Mouse (Mus musculus): Measurements from ENCODE around the gene Ipmk. TPM values are rescaled to one million over a fixed set of nuclear protein-coding genes. Genes with fewer than 3 reads are reported as not detected.

Gene Ipmk
- polyA plus RNA-seq, 1 experiment: 9.8 TPM

GRCm38 (mm10) chr10:71337733-71338132 is 9.8 kb upstream of the Ipmk start:
- peaks cover 11% of the 10 kb centered on the region; the same call in 1 of the 2 replicates for H3K36me3 ChIP-seq (ENCODE audit: control insufficient read depth, insufficient read depth, low read length)
- no peaks in the 10 kb centered on the region for H3K27me3 ChIP-seq (ENCODE audit: control insufficient read depth, insufficient read depth, low read length)
- DNase-seq: no peak
- TF ChIP-seq POLR2A (IDR thresholded peaks at IDR 0.05; ENCODE audit: control insufficient read depth, extremely low read depth, insufficient read depth, low read length, poor library complexity) (no peak), CTCF (IDR thresholded peaks at IDR 0.05; ENCODE audit: borderline replicate concordance, control insufficient read depth, extremely low read depth, insufficient read depth, low read length, poor library complexity) (no peak)
- no peak overlapping the region for H3K27ac ChIP-seq (ENCODE audit: control insufficient read depth, insufficient read depth, low read length)
- H3K4me3 ChIP-seq (ENCODE audit: control insufficient read depth, insufficient read depth, low read length): no peak overlapping the region
- 94% methylated on average over 2 of the region's 2 CpGs for WGBS
- H3K4me1 ChIP-seq (replicated peaks; ENCODE audit: control insufficient read depth, insufficient read depth, low read length): peaks cover 9% of the 10 kb centered on the region

GRCm38 (mm10) chr10:71338156-71338905 is 9.2 kb upstream of the Ipmk start:
- Histone ChIP-seq H3K36me3 (ENCODE audit: control insufficient read depth, insufficient read depth, low read length) (peaks cover 11% of the 10 kb centered on the region; the same call in 1 of the 2 replicates), H3K4me1 (replicated peaks; ENCODE audit: control insufficient read depth, insufficient read depth, low read length) (peaks cover 9% of the 10 kb centered on the region), H3K4me3 (ENCODE audit: control insufficient read depth, insufficient read depth, low read length) (no peak overlapping the region), H3K27me3 (ENCODE audit: control insufficient read depth, insufficient read depth, low read length) (no peaks in the 10 kb centered on the region), H3K27ac (ENCODE audit: control insufficient read depth, insufficient read depth, low read length) (no peak overlapping the region)
- TF ChIP-seq POLR2A (IDR thresholded peaks at IDR 0.05; ENCODE audit: control insufficient read depth, extremely low read depth, insufficient read depth, low read length, poor library complexity) (no peak), CTCF (IDR thresholded peaks at IDR 0.05; ENCODE audit: borderline replicate concordance, control insufficient read depth, extremely low read depth, insufficient read depth, low read length, poor library complexity) (no peak)
- DNase-seq: no peak
- WGBS: 80% methylated on average over 8 of the region's 8 CpGs

GRCm38 (mm10) chr10:71339463-71339862 is 8.1 kb upstream of the Ipmk start:
- Histone ChIP-seq H3K27me3 (ENCODE audit: control insufficient read depth, insufficient read depth, low read length) (no peaks in the 10 kb centered on the region), H3K36me3 (ENCODE audit: control insufficient read depth, insufficient read depth, low read length) (peaks cover 8% of the 10 kb centered on the region; the same call in 1 of the 2 replicates), H3K4me3 (ENCODE audit: control insufficient read depth, insufficient read depth, low read length) (no peak overlapping the region), H3K4me1 (replicated peaks; ENCODE audit: control insufficient read depth, insufficient read depth, low read length) (peaks cover 11% of the 10 kb centered on the region), H3K27ac (ENCODE audit: control insufficient read depth, insufficient read depth, low read length) (no peak overlapping the region)
- no peak for DNase-seq
- TF ChIP-seq POLR2A (IDR thresholded peaks at IDR 0.05; ENCODE audit: control insufficient read depth, extremely low read depth, insufficient read depth, low read length, poor library complexity) (no peak), CTCF (IDR thresholded peaks at IDR 0.05; ENCODE audit: borderline replicate concordance, control insufficient read depth, extremely low read depth, insufficient read depth, low read length, poor library complexity) (no peak)
- WGBS: 21% methylated on average over 4 of the region's 4 CpGs

GRCm38 (mm10) chr10:71340195-71340594 is 7.4 kb upstream of the Ipmk start:
- peaks cover 7% of the 10 kb centered on the region; the same call in 1 of the 2 replicates for H3K36me3 ChIP-seq (ENCODE audit: control insufficient read depth, insufficient read depth, low read length)
- 80% methylated on average over 2 of the region's 2 CpGs for WGBS

GRCm38 (mm10) chr10:71341290-71341689 is 6.3 kb upstream of the Ipmk start:
- 96% methylated on average over 9 of the region's 9 CpGs for WGBS
- TF ChIP-seq POLR2A (IDR thresholded peaks at IDR 0.05; ENCODE audit: control insufficient read depth, extremely low read depth, insufficient read depth, low read length, poor library complexity) (no peak), CTCF (IDR thresholded peaks at IDR 0.05; ENCODE audit: borderline replicate concordance, control insufficient read depth, extremely low read depth, insufficient read depth, low read length, poor library complexity) (no peak)
- Histone ChIP-seq H3K36me3 (ENCODE audit: control insufficient read depth, insufficient read depth, low read length) (no peaks in the 10 kb centered on the region), H3K4me3 (ENCODE audit: control insufficient read depth, insufficient read depth, low read length) (no peak overlapping the region), H3K4me1 (replicated peaks; ENCODE audit: control insufficient read depth, insufficient read depth, low read length) (peaks cover 18% of the 10 kb centered on the region), H3K27me3 (ENCODE audit: control insufficient read depth, insufficient read depth, low read length) (no peaks in the 10 kb centered on the region), H3K27ac (ENCODE audit: control insufficient read depth, insufficient read depth, low read length) (no peak overlapping the region)
- DNase-seq: no peak

More at GRCm38 (mm10) chr10:71340195-71340594, 7.4 kb upstream of the Ipmk start:
- no peaks in the 10 kb centered on the region for H3K27me3 ChIP-seq (ENCODE audit: control insufficient read depth, insufficient read depth, low read length)
- no peak overlapping the region for H3K27ac ChIP-seq (ENCODE audit: control insufficient read depth, insufficient read depth, low read length)
- H3K4me3 ChIP-seq (ENCODE audit: control insufficient read depth, insufficient read depth, low read length): no peak overlapping the region
- no peak for TF ChIP-seq CTCF (IDR thresholded peaks at IDR 0.05; ENCODE audit: borderline replicate concordance, control insufficient read depth, extremely low read depth, insufficient read depth, low read length, poor library complexity)
- TF ChIP-seq POLR2A (IDR thresholded peaks at IDR 0.05; ENCODE audit: control insufficient read depth, extremely low read depth, insufficient read depth, low read length, poor library complexity): no peak
- no peak for DNase-seq
- H3K4me1 ChIP-seq (replicated peaks; ENCODE audit: control insufficient read depth, insufficient read depth, low read length): peaks cover 15% of the 10 kb centered on the region

GRCm38 (mm10) chr10:71342030-71342805 is 5.3 kb upstream of the Ipmk start:
- 92% methylated on average over 7 of the region's 7 CpGs for WGBS
- no peak overlapping the region for H3K4me3 ChIP-seq (ENCODE audit: control insufficient read depth, insufficient read depth, low read length)
- no peak for DNase-seq
- no peak for TF ChIP-seq CTCF (IDR thresholded peaks at IDR 0.05; ENCODE audit: borderline replicate concordance, control insufficient read depth, extremely low read depth, insufficient read depth, low read length, poor library complexity)
- no peak for TF ChIP-seq POLR2A (IDR thresholded peaks at IDR 0.05; ENCODE audit: control insufficient read depth, extremely low read depth, insufficient read depth, low read length, poor library complexity)
- H3K36me3 ChIP-seq (ENCODE audit: control insufficient read depth, insufficient read depth, low read length): no peaks in the 10 kb centered on the region
- peaks cover 21% of the 10 kb centered on the region for H3K4me1 ChIP-seq (replicated peaks; ENCODE audit: control insufficient read depth, insufficient read depth, low read length)
- no peaks in the 10 kb centered on the region for H3K27me3 ChIP-seq (ENCODE audit: control insufficient read depth, insufficient read depth, low read length)
- H3K27ac ChIP-seq (ENCODE audit: control insufficient read depth, insufficient read depth, low read length): no peak overlapping the region
